Mouse (Mus musculus) CH12.LX (cell line): ENCODE data around the gene Tpk1.

Source experiments
- ETS1 ChIP-seq: conservative IDR thresholded peaks from 2 replicates; pipeline ENCODE4 v1.6.1; 2012; ENCODE audit warnings: low read depth, mild to moderate bottlenecking, inconsistent platforms, low read length, improper control_type of control experiment, moderate library complexity
- MEF2A ChIP-seq: IDR thresholded peaks from 2 replicates; pipeline ENCODE4 v1.6.1; 2014; ENCODE audit warnings: low read depth, mild to moderate bottlenecking, inconsistent platforms, low read length, improper control_type of control experiment, borderline replicate concordance
- PAX5 ChIP-seq: IDR thresholded peaks from 2 replicates; pipeline ENCODE4 v1.6.1; 2012; ENCODE audit warnings: low read length, inconsistent platforms, mixed read lengths
- POLR2A ChIP-seq: IDR thresholded peaks from 2 replicates; pipeline ENCODE4 v1.6.1; 2011; ENCODE audit warnings: low read depth, mild to moderate bottlenecking, improper control_type of control experiment, low read length
- POLR2AphosphoS2 ChIP-seq: IDR thresholded peaks from 2 replicates; pipeline ENCODE4 v1.6.1; 2011; ENCODE audit warnings: low read depth, low read length, improper control_type of control experiment
- UBTF ChIP-seq: IDR thresholded peaks from 2 replicates; pipeline ENCODE4 v1.6.1; 2012; ENCODE audit warnings: low read depth, mild to moderate bottlenecking, inconsistent platforms, low read length, improper control_type of control experiment, moderate library complexity
- ZC3H11A ChIP-seq: IDR thresholded peaks from 2 replicates; pipeline ENCODE4 v1.6.1; 2012; ENCODE audit warnings: low read depth, mild to moderate bottlenecking, inconsistent platforms, low read length, improper control_type of control experiment
- ZNF384 ChIP-seq: IDR thresholded peaks from 2 replicates; pipeline ENCODE4 v1.6.1; 2012; ENCODE audit warnings: low read depth, low read length, improper control_type of control experiment, inconsistent platforms

DNA sequence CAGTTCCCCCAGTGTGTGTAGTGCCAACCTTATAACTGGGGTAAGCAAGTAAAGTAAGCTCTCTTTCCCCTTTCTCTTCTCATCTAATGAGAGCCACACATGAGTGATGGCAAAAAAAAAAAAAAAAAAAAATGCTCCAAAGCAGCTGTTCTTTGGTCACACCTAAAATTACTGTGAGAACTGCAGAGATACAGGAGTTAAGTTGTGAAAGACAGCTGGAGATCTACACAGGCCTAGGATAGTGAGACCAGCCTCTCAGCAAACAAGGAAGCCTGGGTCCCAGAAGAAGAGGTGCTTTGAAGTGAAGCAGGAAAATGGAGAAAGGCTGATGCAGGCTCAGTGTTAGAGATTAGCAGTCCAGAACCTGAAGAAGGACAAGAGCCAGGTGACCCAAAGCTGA lies 353.5 kb downstream of the Tpk1 start:
- TF ChIP-seq POLR2A (no peak), ETS1 (no peak), PAX5 (no peak), MEF2A (no peak), ZC3H11A (no peak), UBTF (no peak), POLR2AphosphoS2 (no peak), ZNF384 (no peak)
